Mouse (Mus musculus): Measurements from ENCODE around the gene Sh3bgrl2.
"Not testable (repeated sequence)": the region's sequence is repeated elsewhere in the genome, so short reads cannot be mapped to it uniquely, and the experiment has no call there.

Sh3bgrl2 gene

DNA sequence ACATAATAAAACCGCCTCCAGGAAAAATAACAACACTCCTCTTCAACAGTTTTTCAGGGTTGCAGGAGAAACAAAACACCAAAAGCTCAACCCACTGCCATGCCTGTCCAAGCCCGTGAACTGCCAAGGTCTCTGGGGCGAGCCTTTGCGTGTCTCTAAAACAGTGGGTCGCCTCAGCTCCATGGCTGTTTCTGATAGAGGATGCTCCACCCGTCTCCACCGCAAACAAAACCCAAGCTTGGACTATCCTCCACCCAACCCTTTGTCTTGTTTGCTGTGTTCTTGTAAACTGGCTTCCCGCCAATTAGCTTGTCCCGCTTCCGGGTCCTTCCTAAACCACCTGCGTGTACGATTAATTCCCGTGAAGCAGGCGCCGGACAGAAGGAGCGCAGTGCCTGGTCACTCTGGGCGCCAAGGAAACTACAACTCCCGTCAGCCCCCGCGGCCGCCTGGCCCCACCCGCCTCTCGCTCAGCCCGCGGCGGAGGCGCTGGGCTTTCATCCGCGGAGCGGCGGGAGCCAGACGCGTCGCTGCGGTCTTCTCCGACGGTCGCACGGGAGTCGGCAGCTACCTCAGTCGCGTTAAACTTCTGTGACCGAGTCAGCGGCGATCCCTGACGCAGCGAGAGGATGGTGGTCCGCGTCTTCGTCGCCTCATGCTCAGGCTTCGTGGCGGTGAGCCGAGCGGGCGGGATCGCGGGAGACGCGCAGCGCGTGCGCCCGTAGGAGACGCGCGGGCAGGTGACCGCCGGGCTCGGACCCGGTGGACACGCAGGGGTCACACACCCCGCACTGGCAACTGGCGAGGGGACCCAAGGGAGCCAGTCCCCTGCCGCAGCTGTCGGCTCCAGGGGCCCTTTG is at the start of gene Sh3bgrl2:
Gene Sh3bgrl2 (plus strand): TSS at position 498 of the 860 bp plus-strand sequence.
- in situ Hi-C loops (cut with MboI, MseI) = no loop called here

DNA sequence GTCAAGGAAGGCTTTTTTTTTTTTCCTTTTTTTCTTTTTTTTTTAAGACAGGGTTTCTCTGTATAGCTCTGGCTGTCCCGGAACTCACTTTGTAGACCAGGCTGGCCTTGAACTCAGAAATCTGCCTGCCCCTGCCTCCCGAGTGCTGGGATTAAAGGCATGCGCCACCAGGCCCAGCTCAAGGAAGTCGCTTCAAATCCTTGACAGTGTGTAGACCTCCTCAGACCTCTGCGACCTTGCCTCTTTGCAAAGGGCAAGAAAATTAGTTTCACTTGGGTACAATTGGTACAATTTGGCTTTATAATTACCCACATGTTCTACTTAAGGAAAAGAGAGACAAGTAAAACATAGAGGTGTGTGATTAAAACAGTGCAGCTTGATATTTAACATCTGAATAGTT is 29.0 kb upstream of the Sh3bgrl2 start:
- in situ Hi-C loops (cut with MboI, MseI) = not testable (repeated sequence)

DNA sequence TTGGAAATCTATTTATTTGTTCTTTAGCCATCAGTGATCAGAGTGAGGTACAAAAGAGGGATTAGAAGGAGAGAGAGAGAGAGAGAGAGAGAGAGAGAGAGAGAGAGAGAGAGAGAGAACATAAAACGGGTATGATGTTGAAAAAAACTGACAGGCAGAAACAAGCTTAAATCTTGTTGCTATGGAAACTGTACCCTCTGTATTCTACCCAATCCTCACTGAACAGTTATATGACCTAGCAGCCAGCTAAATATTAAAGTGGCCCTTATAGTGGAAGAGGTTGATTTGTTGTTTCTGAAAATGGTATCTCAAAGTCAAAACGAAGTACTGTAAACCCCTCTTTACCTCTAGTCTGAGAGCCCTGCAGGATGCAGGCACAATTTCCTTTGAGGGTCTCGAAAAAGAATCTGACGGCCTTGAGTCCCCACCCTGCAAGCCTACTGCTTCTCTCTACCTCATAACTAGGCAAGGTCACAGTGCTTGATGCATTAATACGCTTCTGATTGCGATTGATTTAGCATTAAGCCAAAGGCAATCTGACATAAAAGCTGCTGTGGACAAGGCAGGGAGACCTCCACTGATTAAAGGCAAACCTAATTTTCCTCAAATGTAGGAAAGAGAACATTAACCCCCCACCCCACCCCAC is 28.5 kb upstream of the Sh3bgrl2 start:
- in situ Hi-C loops (cut with MboI, MseI) = no loop called here

DNA sequence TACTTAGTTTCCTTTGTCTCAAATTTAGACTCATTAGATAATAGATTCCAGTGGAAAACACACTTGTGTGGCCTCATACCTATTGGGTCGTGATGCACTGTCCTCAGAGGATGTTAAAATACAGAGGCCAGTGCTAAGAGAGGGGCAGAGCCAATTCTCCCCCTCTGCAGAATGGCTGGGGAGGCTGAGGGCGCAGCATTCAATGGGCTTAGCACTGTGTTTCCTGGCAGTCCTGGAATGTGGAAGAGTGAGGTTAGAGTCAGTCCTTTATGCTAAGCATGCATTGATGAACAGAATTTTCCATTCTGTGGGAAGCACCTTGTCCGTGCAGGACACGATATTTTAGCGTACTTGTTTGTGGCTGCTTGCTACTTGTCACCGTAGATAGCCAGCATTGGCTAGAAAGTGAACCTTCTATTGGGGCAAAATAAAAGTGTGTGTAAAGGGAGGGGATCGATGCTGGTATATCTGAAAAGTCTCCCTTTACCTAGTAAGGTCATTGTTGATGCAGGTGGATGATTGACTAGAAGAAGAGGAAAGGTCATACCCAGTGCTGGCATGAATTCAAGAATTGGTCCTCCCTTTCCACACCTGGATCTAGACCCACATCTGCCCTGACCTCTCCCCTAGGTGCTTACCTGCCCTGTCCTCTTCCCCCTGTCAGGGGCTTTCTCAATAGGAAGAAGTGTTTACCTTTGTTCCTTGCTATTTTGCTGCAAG is 20.6 kb upstream of the Sh3bgrl2 start:
- in situ Hi-C loops (cut with MboI, MseI) = no loop called here

DNA sequence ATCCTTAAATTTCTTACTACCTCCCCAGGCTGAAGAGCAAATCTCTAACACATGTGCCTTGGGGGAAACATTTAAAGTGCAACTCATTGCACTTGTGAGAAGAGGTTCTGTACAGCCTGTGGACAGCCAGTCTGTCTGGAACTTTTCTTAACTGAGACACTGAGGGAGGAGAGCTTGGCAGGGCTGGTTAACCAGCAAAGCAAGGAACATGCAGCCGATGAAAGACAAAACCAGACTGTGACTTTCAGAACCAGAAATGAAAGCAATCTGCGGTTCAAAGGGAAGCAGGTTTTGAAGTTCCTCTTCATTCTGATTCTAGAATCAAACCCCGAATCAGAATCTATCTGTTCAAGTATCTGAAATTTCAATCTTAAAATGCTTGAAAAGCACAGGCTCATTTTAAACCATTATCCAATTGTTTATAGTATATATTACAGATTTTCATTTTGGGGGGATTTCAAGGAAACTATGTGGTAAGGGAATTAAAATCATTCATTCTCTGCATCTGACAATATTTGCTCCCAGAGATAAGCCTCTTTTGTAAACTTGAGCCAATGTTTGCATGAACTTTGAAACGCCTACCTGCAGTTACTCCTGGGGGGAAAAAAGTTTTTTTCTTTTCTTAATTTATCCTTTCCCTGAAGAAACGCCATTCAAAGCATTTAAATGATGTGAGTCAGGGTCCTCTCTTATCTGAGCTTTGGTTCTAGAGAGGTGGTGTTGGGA is 14.9 kb upstream of the Sh3bgrl2 start:
- in situ Hi-C loops (cut with MboI, MseI) = no loop called here

DNA sequence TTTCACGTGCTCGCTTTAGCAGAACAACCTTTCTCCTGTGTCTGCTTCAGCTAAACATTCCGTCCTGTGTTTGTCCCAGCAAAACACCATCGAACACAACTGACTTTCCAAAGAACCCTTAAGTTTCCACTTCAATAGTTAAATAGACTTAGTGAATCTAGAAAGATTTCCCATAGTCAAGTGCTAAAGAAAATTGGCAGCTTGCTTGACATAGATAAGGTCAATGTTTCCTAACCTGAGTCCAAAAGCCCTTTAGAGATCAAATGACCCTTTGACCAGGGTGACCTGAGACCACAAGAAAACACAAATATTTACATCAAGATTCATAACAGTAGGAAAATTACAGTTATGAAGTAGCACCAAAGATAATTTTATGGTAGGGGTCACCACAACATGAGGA is 11.2 kb upstream of the Sh3bgrl2 start:
- in situ Hi-C loops (cut with MboI, MseI) = no loop called here

DNA sequence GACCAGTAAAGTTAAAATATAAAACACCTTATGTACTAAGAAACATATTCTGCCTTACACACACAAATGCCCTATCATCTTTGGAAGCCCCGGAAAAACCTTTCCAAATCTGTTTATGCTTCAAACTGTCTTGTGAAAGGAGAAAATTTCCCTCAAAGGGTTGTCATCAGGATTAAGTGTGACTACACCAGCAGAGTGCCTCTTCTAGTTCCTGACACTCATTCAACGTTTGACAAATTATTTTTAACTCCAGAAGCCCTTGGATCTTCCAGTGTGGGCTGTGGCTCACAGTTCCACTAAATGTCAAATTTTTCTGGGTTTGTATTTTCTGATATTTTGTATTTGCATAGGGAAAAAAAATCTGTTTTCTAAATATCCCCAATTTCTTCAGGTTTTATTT is 10.6 kb upstream of the Sh3bgrl2 start:
- in situ Hi-C loops (cut with MboI, MseI) = no loop called here

DNA sequence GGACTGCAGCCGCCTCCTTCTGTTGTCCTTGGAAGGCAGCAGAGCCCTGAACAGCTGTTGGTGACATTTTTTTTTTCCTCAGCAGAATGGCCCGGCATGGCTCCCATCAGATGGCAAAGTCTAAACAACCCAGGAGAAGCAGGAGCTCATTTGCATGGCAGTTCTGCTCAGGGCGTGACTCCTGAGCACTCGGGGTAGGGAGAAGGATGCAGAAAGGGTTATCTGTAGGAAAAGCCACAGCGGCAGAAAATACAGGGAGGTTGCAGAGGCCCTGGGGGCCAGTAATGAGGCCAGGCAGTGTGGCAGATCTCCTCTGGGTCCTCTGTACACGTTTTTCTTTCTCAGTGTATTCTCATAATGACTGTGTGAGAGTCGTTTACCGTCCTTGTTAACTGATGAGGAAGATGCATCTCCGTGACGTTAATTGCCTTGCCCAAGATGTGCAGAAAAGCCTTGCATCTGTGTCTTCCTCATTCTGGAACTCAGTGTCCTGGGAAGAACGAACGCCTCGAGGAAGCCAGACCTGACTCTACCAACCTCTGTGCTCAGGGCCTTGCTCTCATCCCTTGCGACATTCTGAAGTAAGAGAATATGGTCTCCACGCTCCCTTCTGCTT is 10.1 kb upstream of the Sh3bgrl2 start:
- in situ Hi-C loops (cut with MboI, MseI) = no loop called here

DNA sequence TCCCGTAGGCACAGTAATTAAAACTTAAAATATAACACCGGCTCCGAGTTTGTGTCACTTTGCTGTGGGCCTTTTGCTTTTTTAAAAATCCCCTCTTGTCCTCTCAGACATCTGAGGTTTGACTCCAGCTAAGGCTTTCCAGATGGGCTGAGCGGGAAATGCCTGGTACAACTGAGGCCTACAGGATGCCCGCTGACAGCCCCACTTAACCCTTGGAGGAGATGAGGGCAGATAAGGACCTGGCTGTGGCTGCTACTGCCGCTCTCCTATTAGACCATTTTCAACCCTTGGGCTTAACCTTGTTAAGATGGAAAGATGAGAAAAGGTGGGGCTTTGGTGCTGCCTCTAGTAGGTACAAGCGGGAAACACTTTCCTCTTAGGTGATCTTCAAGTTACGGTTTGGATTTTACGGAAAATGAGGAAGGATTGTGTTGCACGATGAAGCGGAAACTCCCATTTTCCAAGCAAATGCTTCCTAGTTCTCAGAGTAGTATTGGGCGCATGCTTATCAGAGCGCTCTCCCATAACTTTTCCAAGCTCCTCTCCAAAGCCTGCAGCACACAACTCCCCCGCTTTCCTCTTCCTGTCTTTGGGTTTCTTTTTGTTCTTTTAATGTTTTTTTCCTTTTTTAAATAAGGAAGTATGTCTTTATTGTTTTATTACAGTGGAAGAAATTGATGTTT is 8.2 kb upstream of the Sh3bgrl2 start:
- in situ Hi-C loops (cut with MboI, MseI) = no loop called here

DNA sequence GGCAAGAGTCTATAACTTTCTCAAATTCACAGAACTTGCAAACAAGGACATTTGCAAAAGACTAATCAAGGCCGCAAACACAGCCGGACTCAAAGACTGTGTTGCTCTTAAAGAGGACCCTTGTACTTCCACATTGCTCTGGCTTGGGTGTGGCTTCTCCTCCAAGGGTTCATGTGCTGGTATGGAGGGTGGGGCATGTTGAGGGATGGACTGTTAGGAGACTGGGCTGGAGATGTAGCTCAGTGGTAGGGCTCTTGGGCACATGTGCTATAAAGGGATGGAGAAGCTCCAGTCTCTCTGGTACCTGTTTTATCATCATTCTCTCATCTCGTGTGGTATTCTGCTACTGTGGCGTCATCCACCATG is 7.7 kb upstream of the Sh3bgrl2 start:
- in situ Hi-C loops (cut with MboI, MseI) = no loop called here

DNA sequence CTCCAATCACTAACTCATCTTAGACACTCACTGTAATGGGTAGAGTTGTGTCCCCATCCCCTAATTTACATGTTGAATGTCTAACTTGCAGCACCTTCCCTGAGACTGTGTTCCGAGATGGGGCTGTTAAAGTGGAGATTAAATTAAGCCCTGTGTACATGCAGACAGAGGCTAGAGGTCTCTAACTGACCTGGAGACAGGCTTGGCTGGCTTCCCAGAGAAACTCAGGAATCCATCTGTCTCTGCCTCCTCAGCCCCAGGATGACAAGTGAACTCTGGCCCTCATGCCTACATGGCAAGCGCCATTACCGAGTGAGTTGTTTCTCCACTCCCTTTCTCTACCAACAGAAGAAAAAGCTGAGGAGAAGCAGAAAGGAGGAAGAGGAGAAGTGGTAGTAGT is 7.2 kb upstream of the Sh3bgrl2 start:
- in situ Hi-C loops (cut with MboI, MseI) = no loop called here

DNA sequence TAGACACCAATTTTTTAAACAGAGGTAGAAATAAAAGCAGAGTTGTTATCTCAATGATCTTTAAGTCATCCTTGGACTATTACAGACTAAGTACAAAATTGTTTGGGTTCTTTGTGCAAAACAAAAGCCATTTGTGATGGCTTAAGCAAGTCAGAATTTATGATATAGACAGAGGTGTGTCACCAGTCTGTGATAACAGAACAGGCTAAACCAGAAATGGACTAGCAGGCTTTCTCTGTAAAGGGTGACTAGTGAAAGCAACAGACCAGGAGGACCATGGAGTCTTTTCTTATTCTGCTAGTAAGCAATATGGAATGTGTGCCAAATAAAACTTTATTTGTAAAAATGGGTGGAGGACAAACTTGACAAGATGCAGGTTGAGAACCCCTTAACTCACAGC is 2.9 kb upstream of the Sh3bgrl2 start:
- in situ Hi-C loops (cut with MboI, MseI) = no loop called here

DNA sequence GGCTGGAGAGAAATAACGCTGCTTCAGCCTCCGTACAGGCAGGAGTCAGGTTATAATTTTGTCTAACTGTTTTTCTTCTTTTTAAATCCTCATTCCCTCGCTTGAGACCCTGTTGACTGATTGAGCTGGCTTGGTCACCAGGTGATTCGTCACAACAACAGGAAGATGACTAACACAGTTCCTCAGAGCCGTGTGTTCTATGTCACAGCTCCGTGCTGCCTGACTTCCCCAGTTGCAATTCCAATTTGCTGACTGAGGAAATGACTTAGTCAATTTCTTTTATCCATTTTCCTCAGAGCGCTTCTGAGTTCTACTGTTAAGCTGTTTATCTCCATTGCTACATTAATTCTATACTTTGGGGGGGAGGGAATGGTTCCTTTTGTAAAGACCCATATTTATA is 1.8 kb upstream of the Sh3bgrl2 start:
- in situ Hi-C loops (cut with MboI, MseI) = no loop called here

DNA sequence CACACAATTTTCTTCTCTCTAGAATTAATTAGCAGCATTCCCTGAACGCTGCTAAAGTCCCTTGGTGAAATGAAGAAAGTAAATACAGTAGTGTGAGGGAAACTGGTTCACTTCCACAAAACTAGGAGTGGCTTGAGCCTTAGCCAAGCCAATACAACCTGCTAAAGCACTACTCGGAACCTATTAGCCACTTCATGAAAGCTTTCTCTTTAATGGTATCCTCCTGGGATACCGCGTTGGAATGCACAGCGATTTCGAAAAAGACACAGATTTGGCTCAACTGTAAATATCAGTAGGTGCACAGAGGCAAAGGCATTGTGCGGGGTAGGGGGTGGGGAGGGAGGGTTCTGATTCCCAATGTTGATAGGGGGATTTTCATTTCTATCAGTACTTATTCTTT is 898 bp upstream of the Sh3bgrl2 start:
- in situ Hi-C loops (cut with MboI, MseI) = no loop called here

DNA sequence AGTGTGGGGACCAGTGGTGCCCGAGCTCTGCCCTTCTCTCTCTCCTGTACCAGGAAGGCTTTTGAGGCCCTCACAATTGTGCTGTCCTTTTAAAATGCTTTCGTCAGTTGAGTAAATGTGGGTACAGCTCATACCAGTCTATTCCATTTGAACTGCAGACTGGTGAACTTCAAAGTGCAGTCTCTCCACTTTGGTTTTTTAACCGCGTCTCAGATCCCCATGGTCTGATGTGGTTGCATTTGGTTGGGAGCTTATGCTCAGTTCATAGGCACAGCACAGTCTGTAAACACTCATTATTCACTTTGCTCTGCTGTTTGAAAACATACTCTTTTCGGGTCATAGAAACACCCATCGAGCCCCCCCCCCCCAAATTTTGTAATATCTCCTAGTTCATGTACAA is 1.7 kb downstream of the Sh3bgrl2 start:
- in situ Hi-C loops (cut with MboI, MseI) = no loop called here

DNA sequence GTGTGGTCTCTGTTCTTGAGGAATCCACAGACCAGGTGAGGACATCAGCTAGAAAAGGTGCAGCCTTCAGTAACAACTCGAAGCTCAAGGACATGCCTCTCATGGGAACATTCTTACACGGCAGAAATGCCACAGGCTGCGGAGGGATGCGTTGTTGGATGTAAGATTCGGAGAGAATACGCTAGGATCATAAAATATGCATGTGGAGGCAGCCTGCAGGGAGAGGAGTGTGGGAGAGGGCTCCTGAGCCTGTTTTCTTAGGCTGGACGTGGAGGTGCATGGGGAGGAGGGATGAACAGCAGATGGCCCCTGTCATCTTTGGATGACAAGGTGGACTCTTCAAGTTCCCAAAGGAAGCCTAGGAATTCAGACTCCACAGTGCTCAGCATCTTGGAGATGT is 3.0 kb downstream of the Sh3bgrl2 start:
- in situ Hi-C loops (cut with MboI, MseI) = no loop called here

DNA sequence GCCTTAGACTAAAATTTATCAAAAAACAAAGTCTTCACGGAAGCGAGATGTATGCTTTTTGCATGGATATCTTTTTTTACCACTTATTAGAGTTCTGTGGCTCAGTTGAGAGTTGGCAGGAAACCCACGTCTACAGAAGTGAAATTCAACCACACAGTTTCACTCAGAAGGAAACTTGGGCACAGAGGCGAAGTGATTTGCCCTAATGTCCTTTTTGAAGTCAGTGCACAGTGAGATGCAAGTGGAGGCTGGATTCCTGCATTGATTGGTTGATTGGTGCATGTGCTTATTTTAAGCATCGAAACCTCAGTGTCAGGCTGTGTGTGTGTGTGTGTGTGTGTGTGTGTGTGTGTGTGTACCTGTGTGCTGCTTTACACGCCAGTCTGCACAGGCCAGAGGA is 3.5 kb downstream of the Sh3bgrl2 start:
- in situ Hi-C loops (cut with MboI, MseI) = no loop called here

DNA sequence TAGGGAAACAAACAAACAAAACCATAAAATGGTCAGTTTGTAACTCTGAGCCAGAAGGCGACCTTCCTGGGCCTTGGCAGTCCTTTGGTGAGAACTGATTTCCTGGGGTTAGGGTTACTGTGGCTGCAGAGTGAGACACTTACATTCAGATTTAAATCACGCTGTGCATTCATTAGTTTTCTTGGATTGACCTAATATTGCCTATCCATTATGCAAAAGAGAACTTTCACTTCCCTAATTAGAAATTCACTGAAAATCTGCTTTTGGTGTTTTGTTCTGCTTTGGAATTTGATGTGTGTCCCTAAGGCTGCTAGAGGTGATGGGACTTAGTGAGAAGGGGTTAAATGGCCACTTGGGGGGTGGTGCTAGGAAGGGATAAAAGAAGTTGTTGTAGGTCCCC is 7.5 kb downstream of the Sh3bgrl2 start:
- in situ Hi-C loops (cut with MboI, MseI) = no loop called here

DNA sequence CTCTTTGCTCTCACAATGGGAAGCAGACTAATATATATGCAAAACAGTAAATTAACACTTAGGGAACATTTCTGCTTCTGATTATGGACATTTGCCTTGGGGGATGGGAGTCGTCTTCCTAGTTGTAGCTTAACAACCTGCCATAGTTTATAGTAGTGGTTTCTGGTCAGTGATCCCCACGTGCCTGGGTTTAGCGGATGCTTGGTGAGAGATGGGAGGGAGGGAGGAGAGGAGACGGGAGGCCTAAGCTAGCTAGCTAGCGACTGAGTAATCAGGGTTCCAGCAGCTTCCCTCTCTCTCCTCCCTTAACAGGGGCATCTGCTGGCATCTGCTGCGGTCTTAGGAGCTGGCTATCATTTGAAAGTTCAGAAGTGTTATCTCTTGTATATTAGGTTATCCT is 8.1 kb downstream of the Sh3bgrl2 start:
- in situ Hi-C loops (cut with MboI, MseI) = no loop called here

DNA sequence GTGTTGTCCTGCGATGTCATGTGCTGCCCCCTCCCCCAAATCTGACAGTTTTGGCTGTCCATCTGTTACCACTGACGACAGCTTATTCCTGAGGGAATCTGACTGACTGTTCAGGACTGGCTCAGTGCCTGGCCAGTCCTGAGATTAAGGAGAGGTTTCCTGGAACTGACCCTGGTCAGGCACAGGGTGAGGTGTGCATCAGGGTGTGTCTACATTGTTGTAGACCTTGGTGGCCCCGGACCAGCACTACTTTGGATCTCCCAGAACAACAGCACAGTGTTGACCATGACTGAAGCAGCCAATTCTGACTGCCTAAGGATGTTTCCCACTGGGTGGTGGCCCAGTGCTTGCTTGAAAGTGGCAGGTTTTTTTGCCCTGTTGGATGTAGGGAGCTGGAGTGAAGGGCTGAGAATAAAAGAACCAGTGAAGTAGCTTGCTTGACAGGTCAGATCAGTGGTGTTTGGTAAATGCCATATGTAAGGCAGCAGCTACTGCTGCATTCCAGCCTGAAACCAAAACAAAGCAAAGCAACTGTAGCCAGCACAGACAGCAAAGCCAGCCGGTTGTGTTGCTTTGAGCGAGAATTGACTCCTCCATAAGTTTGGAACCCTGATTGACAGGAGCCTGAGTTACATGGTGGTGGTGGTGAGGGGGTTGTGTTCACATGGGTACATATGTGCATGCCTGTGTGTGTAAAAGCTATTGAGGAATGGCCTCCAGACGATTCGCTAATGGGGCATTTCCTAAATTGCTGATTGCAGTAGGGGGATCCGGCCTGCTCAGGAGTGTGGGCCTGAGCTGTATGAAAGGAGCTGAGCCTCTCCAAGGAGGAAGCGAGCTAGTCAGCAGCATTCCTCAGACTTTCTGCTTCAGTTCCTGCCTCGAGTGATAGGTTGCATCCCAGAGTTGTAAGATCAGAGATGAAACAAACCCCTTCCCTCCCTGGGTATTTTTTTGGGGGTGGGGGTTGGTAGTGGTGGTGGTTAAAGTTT is 8.9 kb downstream of the Sh3bgrl2 start:
- in situ Hi-C loops (cut with MboI, MseI) = no loop called here
